Mouse (Mus musculus) heart, embryonic 15.5 days (tissue): ENCODE measurements around the gene Borcs5. TPM values are rescaled to one million over a fixed set of nuclear protein-coding genes. Genes with fewer than 3 reads are reported as not detected.
"Not testable (repeated sequence)": the region's sequence is repeated elsewhere in the genome, so short reads cannot be mapped to it uniquely, and the experiment has no call there.

ENCODE experiments used
- ATAC-seq: fragments of 200-750 bp; cut with Nextera tagmentation; replicated peaks from 2 replicates; pipeline ENCODE4 v1.8.0; 2017; ENCODE audit warnings: low read depth, moderate TSS enrichment; ENCODE audit not compliant: insufficient number of reproducible peaks, insufficient read depth, low FRiP score
- H3K27ac ChIP-seq: fragments of 300-500 bp; sonication (generic); 2 replicates; pipeline ENCODE4 v1.5.1; 2015; ENCODE audit warnings: mild to moderate bottlenecking, inconsistent platforms
- H3K27me3 ChIP-seq: fragments of 300-500 bp; sonication (generic); 2 replicates; pipeline ENCODE4 v1.6.1; 2015; ENCODE audit warnings: inconsistent platforms
- H3K36me3 ChIP-seq: fragments of 300-500 bp; sonication (generic); 2 replicates; pipeline ENCODE4 v1.6.1; 2015; ENCODE audit warnings: mild to moderate bottlenecking, inconsistent platforms
- H3K4me1 ChIP-seq: fragments of 300-500 bp; sonication (generic); replicated peaks from 2 replicates; pipeline ENCODE4 v1.6.1; 2015; ENCODE audit warnings: inconsistent platforms
- H3K4me2 ChIP-seq: fragments of 300-500 bp; sonication (generic); 2 replicates; pipeline ENCODE4 v1.6.1; 2015; ENCODE audit warnings: inconsistent platforms, mild to moderate bottlenecking, moderate library complexity
- H3K4me3 ChIP-seq: fragments of 300-500 bp; sonication (generic); 2 replicates; pipeline ENCODE4 v1.5.1; 2015; ENCODE audit warnings: mild to moderate bottlenecking, inconsistent platforms
- H3K9ac ChIP-seq: fragments of 300-500 bp; sonication (generic); 2 replicates; pipeline ENCODE4 v1.6.1; 2015; ENCODE audit warnings: mild to moderate bottlenecking, inconsistent platforms
- H3K9me3 ChIP-seq: fragments of 300-500 bp; sonication (generic); replicated peaks from 2 replicates; pipeline ENCODE4 v1.6.1; 2016; ENCODE audit warnings: inconsistent platforms
- WGBS: fragments of 180-500 bp; shearing (Covaris S2); methylation state at CpG from one replicate; pipeline ENCODE4 v1.1.7; 2015; ENCODE audit warnings: mixed read lengths; 5-methylcytosine and 5-hydroxymethylcytosine counted together
- polyA plus RNA-seq: library from polyadenylated mRNA; unstranded; fragments of >200 nt; fragmentation: Nextera tagmentation; extraction: Ambion mirVana; gene quantifications from 2 replicates; pipeline ENCODE4 v1.2.1, GENCODE M21; 2015

The Borcs5 gene
- polyA plus RNA-seq, 1 experiment from 2014 or later, result 14.0 TPM

DNA sequence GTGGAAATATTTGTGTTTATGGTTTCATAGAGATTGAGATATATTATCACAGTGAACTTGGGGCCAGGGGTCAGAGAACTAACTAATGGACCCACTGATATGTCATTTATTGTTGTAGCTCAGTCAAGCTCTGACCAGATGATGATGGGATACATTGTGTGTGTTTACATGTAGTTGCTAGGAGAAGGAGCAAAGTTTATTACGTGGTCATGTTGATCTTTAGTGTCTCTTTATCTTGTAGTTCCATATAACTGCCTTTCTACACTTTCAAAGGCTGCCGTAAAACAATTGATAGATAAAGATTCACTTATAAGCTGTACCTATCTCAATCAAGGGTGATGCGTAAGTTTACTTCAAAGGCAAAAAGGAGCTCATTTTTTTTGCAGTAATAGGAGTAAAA lies 38.7 kb downstream of the Borcs5 start:
- no peak for ATAC-seq
- H3K9me3 ChIP-seq, result no peaks in the 10 kb centered on the region
- no peaks in the 10 kb centered on the region for H3K4me1 ChIP-seq
- no peak overlapping the region for H3K4me3 ChIP-seq
- no peak overlapping the region for H3K4me2 ChIP-seq
- WGBS, result 71% methylated on average over 3 of the region's 3 CpGs
- no peaks in the 10 kb centered on the region for H3K36me3 ChIP-seq
- H3K27ac ChIP-seq, result no peak overlapping the region
- no peak overlapping the region for H3K9ac ChIP-seq
- H3K27me3 ChIP-seq, result no peaks in the 10 kb centered on the region

DNA sequence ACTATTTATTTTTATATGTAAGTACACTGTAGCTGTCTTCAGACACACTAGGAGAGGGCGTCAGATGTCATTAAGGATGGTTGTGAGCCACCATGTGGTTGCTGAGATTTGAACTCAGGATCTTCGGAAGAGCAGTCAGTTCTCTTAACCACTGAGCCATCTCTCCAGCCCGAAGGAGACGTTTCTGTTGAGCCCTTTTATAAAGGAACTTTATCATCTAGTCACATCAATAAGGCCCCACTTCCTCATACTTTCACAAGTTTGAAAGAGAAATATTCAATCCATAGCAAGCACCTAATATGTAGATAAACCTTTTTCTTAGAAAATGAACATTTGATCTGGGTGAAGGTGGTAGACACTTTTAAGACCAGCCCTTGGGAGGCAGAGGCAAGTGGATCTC lies 40.0 kb downstream of the Borcs5 start:
- 83% methylated on average over 4 of the region's 4 CpGs for WGBS
- not testable (repeated sequence) for H3K4me1 ChIP-seq, H3K27me3 ChIP-seq, H3K9ac ChIP-seq, ATAC-seq, H3K4me3 ChIP-seq, H3K27ac ChIP-seq, H3K4me2 ChIP-seq, H3K9me3 ChIP-seq, H3K36me3 ChIP-seq

DNA sequence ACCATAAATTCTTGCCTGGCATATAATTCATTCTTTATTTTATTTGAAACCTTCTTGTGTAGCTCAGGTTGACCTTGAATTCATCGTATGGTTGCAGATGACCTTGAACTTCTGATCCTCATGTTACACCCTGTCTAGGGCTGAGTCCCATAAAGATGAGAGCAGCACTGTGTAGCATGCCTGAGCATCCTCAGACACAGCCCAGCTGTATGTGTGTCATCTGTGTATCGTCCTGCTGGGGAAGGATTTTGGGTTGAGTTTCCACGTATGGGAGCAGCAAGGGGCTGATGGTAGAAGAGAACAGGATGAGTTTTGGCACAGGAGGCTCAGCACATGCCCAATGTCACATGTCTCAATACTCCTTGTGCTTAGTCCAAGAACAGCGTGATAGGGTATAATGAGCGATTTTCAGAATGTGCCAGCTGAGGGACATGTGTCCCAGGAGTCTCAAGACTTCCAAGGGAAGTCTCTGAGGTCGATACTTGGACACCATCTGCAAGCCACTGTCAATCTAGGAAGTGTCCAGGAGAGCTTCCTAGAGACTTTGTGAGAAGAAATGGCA lies 45.1 kb downstream of the Borcs5 start:
- Histone ChIP-seq H3K9ac (no peak overlapping the region), H3K4me3 (no peak overlapping the region), H3K27ac (no peak overlapping the region), H3K9me3 (no peaks in the 10 kb centered on the region), H3K4me2 (no peak overlapping the region), H3K36me3 (no peaks in the 10 kb centered on the region), H3K27me3 (no peaks in the 10 kb centered on the region), H3K4me1 (no peaks in the 10 kb centered on the region; the same call in 1 of the 2 replicates)
- WGBS, result 65% methylated on average over 6 of the region's 6 CpGs
- ATAC-seq, result no peak

DNA sequence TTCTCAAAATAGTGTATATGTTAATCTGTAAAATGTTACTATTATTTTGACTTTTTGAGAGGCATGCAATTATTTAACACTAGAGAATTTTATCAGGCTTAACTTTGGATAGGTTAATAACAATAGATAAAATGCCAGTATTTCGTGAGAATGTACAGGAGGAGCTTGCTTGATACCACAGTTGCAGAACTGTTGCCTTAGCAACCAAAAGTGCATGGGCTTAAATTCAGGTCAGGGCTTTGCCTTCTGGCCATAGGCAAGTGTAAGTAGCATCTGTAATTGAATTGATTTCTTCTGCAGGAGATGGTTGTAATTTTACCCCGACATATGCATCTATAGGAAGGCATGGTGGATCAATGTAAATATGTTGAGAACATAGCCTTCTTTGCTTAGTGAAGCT lies 45.7 kb downstream of the Borcs5 start:
- Histone ChIP-seq H3K9ac (no peak overlapping the region), H3K4me2 (no peak overlapping the region), H3K4me3 (no peak overlapping the region), H3K36me3 (no peaks in the 10 kb centered on the region), H3K4me1 (no peaks in the 10 kb centered on the region; the same call in 1 of the 2 replicates), H3K27me3 (no peaks in the 10 kb centered on the region), H3K9me3 (no peaks in the 10 kb centered on the region), H3K27ac (no peak overlapping the region)
- 61% methylated on average over 2 of the region's 2 CpGs for WGBS
- no peak for ATAC-seq

DNA sequence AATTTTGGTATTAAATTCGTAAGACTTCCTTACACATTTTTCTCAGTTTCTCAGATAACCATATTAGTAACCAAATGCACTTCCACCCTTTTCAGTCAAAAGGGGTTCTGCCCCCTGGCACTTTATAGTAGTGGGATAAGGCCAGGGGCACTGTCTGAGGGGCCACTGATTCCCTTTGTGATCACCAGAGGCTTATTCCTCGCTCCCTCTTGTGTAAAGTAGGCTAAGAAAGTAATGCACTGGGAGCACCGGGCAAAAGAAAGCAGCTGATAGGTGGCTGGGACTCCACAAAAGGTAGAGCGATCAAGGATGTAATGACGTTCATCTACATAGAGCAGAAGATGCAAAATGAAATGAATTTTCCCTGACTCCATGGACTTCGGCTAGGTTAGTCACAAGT lies 46.2 kb downstream of the Borcs5 start:
- ATAC-seq, result no peak
- 87% methylated on average over 6 of the region's 6 CpGs for WGBS
- H3K9me3 ChIP-seq, result no peaks in the 10 kb centered on the region
- H3K4me3 ChIP-seq, result no peak overlapping the region
- H3K27ac ChIP-seq, result no peak overlapping the region
- H3K27me3 ChIP-seq, result no peaks in the 10 kb centered on the region
- H3K4me1 ChIP-seq, result no peaks in the 10 kb centered on the region; the same call in 1 of the 2 replicates
- no peak overlapping the region for H3K9ac ChIP-seq
- no peaks in the 10 kb centered on the region for H3K36me3 ChIP-seq
- H3K4me2 ChIP-seq, result no peak overlapping the region

DNA sequence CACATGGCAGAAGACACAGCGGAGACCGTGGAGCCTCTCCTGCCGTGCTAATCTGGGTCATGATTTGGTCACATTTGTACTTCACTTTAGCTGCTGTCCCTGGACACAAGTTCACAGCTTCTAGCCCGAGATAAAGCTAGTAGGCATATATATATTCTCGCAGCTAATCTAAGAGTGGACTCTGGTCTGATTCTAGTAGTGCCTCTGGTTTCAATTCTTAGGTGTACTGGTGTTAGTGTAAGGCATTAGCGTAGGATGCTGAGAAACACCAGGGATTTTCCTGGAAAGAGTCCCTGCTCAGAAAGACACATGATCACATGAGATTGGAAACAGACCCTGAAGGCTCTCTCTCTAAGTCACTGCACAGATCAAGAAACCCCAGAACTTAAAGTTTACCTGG lies 55.2 kb downstream of the Borcs5 start:
- 68% methylated on average over 6 of the region's 6 CpGs for WGBS
- Histone ChIP-seq H3K4me3 (no peak overlapping the region), H3K36me3 (no peaks in the 10 kb centered on the region), H3K9ac (no peak overlapping the region), H3K4me2 (no peak overlapping the region), H3K9me3 (no peaks in the 10 kb centered on the region), H3K27ac (no peak overlapping the region), H3K4me1 (no peaks in the 10 kb centered on the region), H3K27me3 (no peaks in the 10 kb centered on the region)
- no peak for ATAC-seq

DNA sequence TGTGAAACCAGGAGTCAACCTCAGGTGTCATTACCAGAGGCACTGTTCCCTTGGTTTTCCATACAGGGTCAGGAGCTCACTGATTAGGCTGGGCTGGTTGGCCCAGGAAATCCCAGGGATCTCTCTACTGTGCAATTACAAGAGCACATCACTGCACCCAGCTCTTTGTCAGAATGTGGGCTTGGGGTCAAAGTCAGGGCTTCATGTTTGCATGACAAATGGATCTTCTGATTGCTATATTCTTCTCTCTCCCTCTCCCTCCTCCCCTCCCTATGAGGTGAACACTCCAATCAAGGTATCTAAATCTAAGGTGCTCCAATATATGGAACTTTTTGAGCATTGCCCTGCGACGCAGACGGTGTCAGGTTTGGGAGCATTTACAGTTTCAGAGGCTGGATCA lies 55.7 kb downstream of the Borcs5 start:
- no peak for ATAC-seq
- no peak overlapping the region for H3K9ac ChIP-seq
- 87% methylated on average over 3 of the region's 3 CpGs for WGBS

DNA sequence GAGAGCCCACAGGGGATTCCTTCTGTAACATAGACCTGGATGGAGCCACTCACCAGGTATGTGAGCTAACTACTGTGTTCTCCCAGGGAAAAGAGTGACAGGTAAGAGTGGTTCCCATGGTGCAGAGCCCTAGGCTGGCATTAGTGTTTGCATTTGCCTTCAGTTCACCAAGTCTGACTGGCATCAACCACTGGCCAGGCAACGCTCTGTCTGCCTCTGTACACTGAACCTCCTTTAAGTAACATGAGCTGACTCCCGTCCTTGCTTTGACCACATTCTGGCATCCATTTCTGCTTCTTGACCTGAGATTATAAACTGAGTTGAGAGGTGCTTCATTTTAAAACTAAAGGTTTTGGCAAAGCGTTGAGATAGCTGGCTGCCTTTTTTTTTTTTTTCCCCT lies 56.3 kb downstream of the Borcs5 start:
- Histone ChIP-seq H3K4me1 (0 out of 2 replicates have a peak, but pooled peaks cover 3% of the 10 kb centered on the region), H3K36me3 (no peaks in the 10 kb centered on the region), H3K27me3 (no peaks in the 10 kb centered on the region), H3K9me3 (no peaks in the 10 kb centered on the region), H3K4me3 (no peak overlapping the region), H3K9ac (no peak overlapping the region), H3K27ac (0 out of 2 replicates have a peak overlapping the region, but pooled peaks have one; percentile 11), H3K4me2 (no peak overlapping the region)
- WGBS, result 73% methylated on average over 3 of the region's 3 CpGs
- no peak for ATAC-seq

More for the DNA sequence above, 55.7 kb downstream of the Borcs5 start:
- H3K9me3 ChIP-seq, result no peaks in the 10 kb centered on the region
- no peaks in the 10 kb centered on the region for H3K36me3 ChIP-seq
- no peak overlapping the region for H3K4me2 ChIP-seq
- H3K27ac ChIP-seq, result no peak overlapping the region
- H3K27me3 ChIP-seq, result no peaks in the 10 kb centered on the region
- H3K4me1 ChIP-seq, result no peaks in the 10 kb centered on the region
- no peak overlapping the region for H3K4me3 ChIP-seq

DNA sequence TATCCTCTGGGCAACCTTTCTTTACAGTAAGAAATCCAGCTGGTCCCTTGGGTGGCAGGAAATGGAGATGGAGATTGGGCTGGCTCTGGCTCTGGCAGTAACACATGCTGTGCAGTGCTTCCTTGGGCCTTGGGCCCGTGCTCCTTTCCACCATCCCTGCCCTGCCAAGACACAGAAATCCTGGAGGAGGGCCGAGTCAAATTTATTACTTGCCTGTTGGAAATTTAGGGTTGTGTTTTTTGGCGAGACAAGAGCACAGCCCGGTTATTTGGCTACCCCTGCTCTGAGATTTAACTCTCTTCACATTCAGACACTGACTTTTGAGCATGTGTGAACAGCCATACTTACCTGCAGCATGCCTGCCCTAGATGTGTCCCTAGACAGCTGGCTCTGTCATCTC lies 56.8 kb downstream of the Borcs5 start:
- Histone ChIP-seq H3K4me2 (no peak overlapping the region), H3K4me3 (no peak overlapping the region), H3K36me3 (no peaks in the 10 kb centered on the region), H3K9me3 (no peaks in the 10 kb centered on the region), H3K27me3 (no peaks in the 10 kb centered on the region), H3K27ac (peak overlapping the region; percentile 22; the same call in 1 of the 2 replicates), H3K4me1 (0 out of 2 replicates have a peak, but pooled peaks cover 4% of the 10 kb centered on the region), H3K9ac (no peak overlapping the region)
- WGBS, result 57% methylated on average over 4 of the region's 4 CpGs
- ATAC-seq, result 0 out of 2 replicates have a peak, but pooled peaks have one; percentile 18

DNA sequence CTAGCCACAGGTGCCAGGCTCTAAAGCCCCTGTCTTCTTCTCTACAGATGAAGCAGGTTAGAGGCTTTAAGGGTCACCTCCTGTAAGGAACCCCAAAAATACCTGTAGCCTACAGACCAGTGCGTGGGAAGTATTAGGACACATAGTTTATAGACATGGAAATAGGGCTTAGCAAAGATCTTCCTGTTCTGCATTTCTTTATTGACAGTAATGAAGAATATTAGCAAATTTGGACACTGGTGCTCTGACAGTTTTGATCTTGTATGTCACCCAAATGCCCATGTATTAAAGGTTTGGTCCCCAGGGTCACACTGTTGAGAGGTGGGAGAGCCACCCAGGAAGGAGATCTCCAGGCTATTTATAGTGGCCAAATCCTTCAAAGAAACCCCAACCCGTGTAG lies 57.2 kb downstream of the Borcs5 start:
- Histone ChIP-seq H3K27ac (peak overlapping the region; percentile 22; the same call in 1 of the 2 replicates), H3K4me2 (no peak overlapping the region), H3K4me1 (0 out of 2 replicates have a peak, but pooled peaks cover 4% of the 10 kb centered on the region), H3K9ac (no peak overlapping the region), H3K27me3 (no peaks in the 10 kb centered on the region), H3K36me3 (no peaks in the 10 kb centered on the region), H3K4me3 (no peak overlapping the region), H3K9me3 (no peaks in the 10 kb centered on the region)
- no peak for ATAC-seq
- WGBS, result 67% methylated on average over 2 of the region's 2 CpGs

DNA sequence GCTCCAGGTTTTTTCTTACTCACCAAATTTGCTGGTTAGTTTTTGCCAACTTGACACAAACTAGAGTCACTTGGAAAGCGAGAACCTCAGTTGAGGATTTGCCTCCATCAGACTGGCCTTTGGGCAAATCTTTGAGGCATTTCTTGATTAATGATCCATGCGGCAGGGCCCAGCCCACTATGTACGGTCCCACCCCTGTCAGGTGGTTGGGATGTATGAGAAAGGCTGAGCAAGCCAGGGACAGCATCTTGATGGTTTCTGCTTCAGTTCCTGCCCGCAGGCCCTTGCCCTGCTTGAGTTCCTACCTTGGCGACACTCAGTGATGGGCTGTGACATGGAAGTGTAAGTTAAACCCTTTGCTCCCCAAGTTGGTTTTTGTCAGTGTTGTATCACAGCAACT lies 58.9 kb downstream of the Borcs5 start:
- no peaks in the 10 kb centered on the region for H3K9me3 ChIP-seq
- 0 out of 2 replicates have a peak, but pooled peaks cover 4% of the 10 kb centered on the region for H3K4me1 ChIP-seq
- 86% methylated on average over 5 of the region's 5 CpGs for WGBS
- H3K4me2 ChIP-seq, result no peak overlapping the region
- no peaks in the 10 kb centered on the region for H3K36me3 ChIP-seq
- no peaks in the 10 kb centered on the region for H3K27me3 ChIP-seq
- H3K4me3 ChIP-seq, result no peak overlapping the region
- ATAC-seq, result no peak
- H3K9ac ChIP-seq, result no peak overlapping the region
- H3K27ac ChIP-seq, result no peak overlapping the region
